Mouse (Mus musculus) embryonic facial prominence, embryonic 12.5 days (tissue): Measurements from ENCODE around the gene Cox7a1. TPM values are rescaled to one million over a fixed set of nuclear protein-coding genes. Genes with fewer than 3 reads are reported as not detected.
"Not testable (repeated sequence)": the region's sequence is repeated elsewhere in the genome, so short reads cannot be mapped to it uniquely, and the experiment has no call there.

ENCODE experiments used
- ATAC-seq: fragments of 200-750 bp; cut with Nextera tagmentation; 2 replicates; pipeline ENCODE4 v1.8.0; 2017; ENCODE audit not compliant: insufficient number of reproducible peaks, insufficient read depth, low FRiP score, low TSS enrichment
- H3K27ac ChIP-seq: fragments of 300-500 bp; sonication (generic); 2 replicates; pipeline ENCODE4 v1.5.1; 2016; ENCODE audit warnings: mild to moderate bottlenecking
- H3K27me3 ChIP-seq: fragments of 300-500 bp; sonication (generic); 2 replicates; pipeline ENCODE4 v1.6.1; 2016; ENCODE audit warnings: mild to moderate bottlenecking, moderate library complexity
- H3K36me3 ChIP-seq: fragments of 300-500 bp; sonication (generic); 2 replicates; pipeline ENCODE4 v1.6.1; 2016; ENCODE audit warnings: mild to moderate bottlenecking
- H3K4me1 ChIP-seq: fragments of 300-500 bp; sonication (generic); 2 replicates; pipeline ENCODE4 v1.6.1; 2016
- H3K4me2 ChIP-seq: fragments of 300-500 bp; sonication (generic); replicated peaks from 2 replicates; pipeline ENCODE4 v1.6.1; 2016; ENCODE audit warnings: mild to moderate bottlenecking, moderate library complexity
- H3K4me3 ChIP-seq: fragments of 300-500 bp; sonication (generic); 2 replicates; pipeline ENCODE4 v1.5.1; 2016; ENCODE audit warnings: mild to moderate bottlenecking
- H3K9ac ChIP-seq: fragments of 300-500 bp; sonication (generic); 2 replicates; pipeline ENCODE4 v1.6.1; 2016; ENCODE audit warnings: mild to moderate bottlenecking, moderate library complexity
- H3K9me3 ChIP-seq: fragments of 300-500 bp; sonication (generic); 2 replicates; pipeline ENCODE4 v1.6.1; 2016; ENCODE audit warnings: mild to moderate bottlenecking, moderate library complexity
- WGBS: fragments of 180-500 bp; shearing (Covaris S2); methylation state at CpG from one replicate; pipeline ENCODE4 v1.1.7; 2016; 5-methylcytosine and 5-hydroxymethylcytosine counted together
- polyA plus RNA-seq: library from polyadenylated mRNA; unstranded; fragments of >200 nt; fragmentation: Nextera tagmentation; extraction: Ambion mirVana; gene quantifications from 2 replicates; pipeline ENCODE4 v1.2.1, GENCODE M21; 2016

The Cox7a1 gene
- polyA plus RNA-seq, 1 experiment from 2014 or later, result 4.2 TPM

GRCm38 (mm10) chr7:30204380-30204779, 20.4 kb downstream of the Cox7a1 start:
- Histone ChIP-seq H3K4me2 (no peak overlapping the region), H3K27me3 (no peaks in the 10 kb centered on the region), H3K36me3 (no peaks in the 10 kb centered on the region), H3K9ac (no peak overlapping the region), H3K27ac (no peak overlapping the region), H3K4me3 (no peak overlapping the region), H3K9me3 (no peaks in the 10 kb centered on the region), H3K4me1 (no peaks in the 10 kb centered on the region)
- no peak for ATAC-seq
- WGBS, result 49% methylated on average over 8 of the region's 8 CpGs

GRCm38 (mm10) chr7:30205383-30205782, 21.4 kb downstream of the Cox7a1 start:
- no peaks in the 10 kb centered on the region for H3K9me3 ChIP-seq
- 1% methylated on average over 2 of the region's 2 CpGs for WGBS
- H3K4me1 ChIP-seq, result no peaks in the 10 kb centered on the region
- no peak for ATAC-seq
- no peak overlapping the region for H3K4me3 ChIP-seq
- no peak overlapping the region for H3K9ac ChIP-seq
- H3K27me3 ChIP-seq, result no peaks in the 10 kb centered on the region
- H3K36me3 ChIP-seq, result no peaks in the 10 kb centered on the region
- H3K4me2 ChIP-seq, result no peak overlapping the region
- H3K27ac ChIP-seq, result no peak overlapping the region

DNA sequence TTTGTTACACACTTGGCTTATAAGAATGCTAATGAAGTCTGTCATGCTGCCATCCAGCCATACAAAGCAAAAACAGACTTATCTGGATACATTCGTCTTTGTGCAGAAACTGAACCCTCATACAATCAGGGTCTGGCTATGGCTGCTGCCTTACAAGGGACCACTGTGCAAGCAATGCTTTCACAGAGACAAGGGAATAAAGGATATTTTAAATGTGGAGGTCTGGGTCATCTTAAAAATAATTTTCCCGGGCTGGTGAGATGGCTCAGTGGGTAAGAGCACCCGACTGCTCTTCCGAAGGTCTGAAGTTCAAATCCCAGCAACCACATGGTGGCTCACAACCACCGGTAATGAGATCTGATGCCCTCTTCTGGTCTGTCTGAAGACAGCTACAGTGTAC, 22.4 kb downstream of the Cox7a1 start:
- H3K27ac ChIP-seq, H3K4me1 ChIP-seq, ATAC-seq, H3K36me3 ChIP-seq, H3K27me3 ChIP-seq, H3K4me2 ChIP-seq, H3K9ac ChIP-seq, H3K4me3 ChIP-seq, H3K9me3 ChIP-seq: not testable (repeated sequence)
- WGBS, result 53% methylated on average over 5 of the region's 5 CpGs

GRCm38 (mm10) chr7:30211025-30211424, 27.1 kb downstream of the Cox7a1 start:
- H3K27ac ChIP-seq, result no peak overlapping the region
- H3K4me2 ChIP-seq, result no peak overlapping the region
- ATAC-seq, result no peak
- H3K4me3 ChIP-seq, result no peak overlapping the region
- 25% methylated on average over 4 of the region's 4 CpGs for WGBS
- H3K9ac ChIP-seq, result no peak overlapping the region
- H3K9me3 ChIP-seq, result no peaks in the 10 kb centered on the region
- H3K27me3 ChIP-seq, result no peaks in the 10 kb centered on the region
- no peaks in the 10 kb centered on the region for H3K36me3 ChIP-seq
- H3K4me1 ChIP-seq, result no peaks in the 10 kb centered on the region

- H3K4me1 ChIP-seq, result peaks cover under 1% of the 10 kb centered on the region; the same call in 1 of the 2 replicates
- no peaks in the 10 kb centered on the region for H3K36me3 ChIP-seq
- WGBS, result 92% methylated on average over 3 of the region's 3 CpGs
- H3K4me2 ChIP-seq, result no peak overlapping the region
- H3K9me3 ChIP-seq, result no peaks in the 10 kb centered on the region
- H3K27me3 ChIP-seq, result no peaks in the 10 kb centered on the region
- H3K27ac ChIP-seq, result no peak overlapping the region
- no peak for ATAC-seq
- H3K9ac ChIP-seq, result no peak overlapping the region
- H3K4me3 ChIP-seq, result no peak overlapping the region
Observed at GRCm38 (mm10) chr7:30213881-30214280, 29.9 kb downstream of the Cox7a1 start.

DNA sequence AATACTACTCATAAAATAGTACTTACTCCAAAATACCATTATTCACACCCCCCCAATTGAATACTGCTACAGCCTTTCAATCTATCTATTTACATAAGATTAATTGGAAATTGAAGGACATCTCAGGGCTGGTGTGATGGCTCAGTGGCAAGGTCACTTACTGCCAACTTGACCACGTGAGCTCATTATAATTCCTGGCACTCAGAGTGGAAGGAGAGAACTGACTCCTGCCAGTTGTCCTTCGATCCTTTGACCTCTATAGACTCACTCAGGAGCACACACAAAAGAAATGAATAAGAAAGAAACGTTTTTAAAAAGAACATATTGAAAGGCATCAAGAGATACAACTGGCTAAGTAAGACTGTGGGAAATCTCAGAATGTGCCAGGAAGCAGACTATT, 31.9 kb downstream of the Cox7a1 start:
- no peaks in the 10 kb centered on the region for H3K27me3 ChIP-seq
- ATAC-seq, result no peak
- H3K27ac ChIP-seq, result no peak overlapping the region
- peaks cover 12% of the 10 kb centered on the region; the same call in 1 of the 2 replicates for H3K4me1 ChIP-seq
- no peaks in the 10 kb centered on the region for H3K9me3 ChIP-seq
- no peak overlapping the region for H3K9ac ChIP-seq
- H3K36me3 ChIP-seq, result no peaks in the 10 kb centered on the region
- H3K4me3 ChIP-seq, result no peak overlapping the region
- 94% methylated on average over 3 of the region's 3 CpGs for WGBS
- H3K4me2 ChIP-seq, result no peak overlapping the region

- H3K4me3 ChIP-seq, result 0 out of 2 replicates have a peak overlapping the region, but pooled peaks have one; percentile 13
- no peaks in the 10 kb centered on the region for H3K27me3 ChIP-seq
- H3K9me3 ChIP-seq, result no peaks in the 10 kb centered on the region
- no peak overlapping the region for H3K27ac ChIP-seq
- H3K4me1 ChIP-seq, result peaks cover 12% of the 10 kb centered on the region; the same call in 1 of the 2 replicates
- 1% methylated on average over 16 of the region's 16 CpGs for WGBS
- no peak overlapping the region for H3K9ac ChIP-seq
- H3K36me3 ChIP-seq, result no peaks in the 10 kb centered on the region
- peak overlapping the region; percentile 42 for H3K4me2 ChIP-seq
- ATAC-seq, result peak; percentile 49; the same call in 1 of the 2 replicates
Observed at GRCm38 (mm10) chr7:30216723-30217151, 32.8 kb downstream of the Cox7a1 start.

- H3K9ac ChIP-seq, result no peak overlapping the region
- H3K36me3 ChIP-seq, result no peaks in the 10 kb centered on the region
- ATAC-seq, result no peak
- WGBS, result 68% methylated on average over 2 of the region's 2 CpGs
- H3K27ac ChIP-seq, result no peak overlapping the region
- H3K4me3 ChIP-seq, result no peak overlapping the region
- no peak overlapping the region for H3K4me2 ChIP-seq
- H3K27me3 ChIP-seq, result no peaks in the 10 kb centered on the region
- peaks cover 12% of the 10 kb centered on the region; the same call in 1 of the 2 replicates for H3K4me1 ChIP-seq
- no peaks in the 10 kb centered on the region for H3K9me3 ChIP-seq
Observed at GRCm38 (mm10) chr7:30217277-30217676, 33.3 kb downstream of the Cox7a1 start.

GRCm38 (mm10) chr7:30219293-30220007, 35.5 kb downstream of the Cox7a1 start:
- H3K27ac ChIP-seq, result peak overlapping the region; percentile 51; the same call in 1 of the 2 replicates
- H3K9ac ChIP-seq, result peak overlapping the region; percentile 53
- peak overlapping the region; percentile 90 for H3K4me2 ChIP-seq
- peak overlapping the region; percentile 45 for H3K4me3 ChIP-seq
- WGBS, result 3% methylated on average over 16 of the region's 16 CpGs
- peaks cover 12% of the 10 kb centered on the region; the same call in 1 of the 2 replicates for H3K4me1 ChIP-seq
- H3K27me3 ChIP-seq, result no peaks in the 10 kb centered on the region
- peak; percentile 67; the same call in 1 of the 2 replicates for ATAC-seq
- no peaks in the 10 kb centered on the region for H3K9me3 ChIP-seq
- peaks cover 10% of the 10 kb centered on the region for H3K36me3 ChIP-seq

DNA sequence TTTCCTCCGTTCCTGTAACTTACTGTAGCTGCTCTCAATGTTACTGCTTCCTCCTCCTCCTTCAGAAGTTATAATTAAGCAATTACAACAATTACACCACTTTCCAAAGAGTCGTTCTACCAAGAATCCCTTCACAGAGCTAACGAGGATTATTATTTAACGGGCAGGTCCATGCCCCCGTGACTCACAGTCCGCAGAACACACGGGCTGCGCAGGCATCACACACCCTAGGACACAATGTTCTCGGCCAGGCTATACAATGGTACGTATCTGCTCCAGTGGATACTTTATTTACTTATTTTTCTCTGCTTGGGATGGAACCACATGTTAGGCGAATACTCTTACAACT, 36.0 kb downstream of the Cox7a1 start:
- peaks cover 12% of the 10 kb centered on the region; the same call in 1 of the 2 replicates for H3K4me1 ChIP-seq
- H3K9ac ChIP-seq, result peak overlapping the region; percentile 53
- no peak for ATAC-seq
- no peaks in the 10 kb centered on the region for H3K9me3 ChIP-seq
- H3K4me3 ChIP-seq, result peak overlapping the region; percentile 45
- 0 out of 2 replicates have a peak overlapping the region, but pooled peaks have one; percentile 36 for H3K27ac ChIP-seq
- peak overlapping the region; percentile 90 for H3K4me2 ChIP-seq
- no peaks in the 10 kb centered on the region for H3K27me3 ChIP-seq
- H3K36me3 ChIP-seq, result peaks cover 11% of the 10 kb centered on the region
- WGBS, result 18% methylated on average over 11 of the region's 11 CpGs

DNA sequence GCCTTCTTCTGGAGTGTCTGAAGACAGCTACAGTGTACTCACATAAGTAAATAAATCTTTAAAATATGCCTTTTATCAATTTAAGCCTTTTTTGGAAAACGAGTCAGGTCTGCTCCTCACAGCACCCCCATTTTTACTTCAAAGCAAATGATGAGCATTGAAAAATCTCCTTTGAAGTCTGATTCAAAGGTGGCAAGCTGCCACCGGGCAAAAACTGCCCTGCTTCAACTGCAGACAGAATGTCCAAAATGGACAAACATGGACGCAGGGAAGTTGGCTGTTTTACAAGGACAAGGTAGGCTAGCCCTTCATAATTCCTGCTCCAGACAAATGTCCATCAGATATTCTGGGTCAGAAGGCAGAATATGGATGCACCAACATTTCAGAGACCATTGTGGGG, 37.5 kb downstream of the Cox7a1 start:
- no peak overlapping the region for H3K4me3 ChIP-seq
- no peak for ATAC-seq
- 83% methylated on average over 3 of the region's 3 CpGs for WGBS

DNA sequence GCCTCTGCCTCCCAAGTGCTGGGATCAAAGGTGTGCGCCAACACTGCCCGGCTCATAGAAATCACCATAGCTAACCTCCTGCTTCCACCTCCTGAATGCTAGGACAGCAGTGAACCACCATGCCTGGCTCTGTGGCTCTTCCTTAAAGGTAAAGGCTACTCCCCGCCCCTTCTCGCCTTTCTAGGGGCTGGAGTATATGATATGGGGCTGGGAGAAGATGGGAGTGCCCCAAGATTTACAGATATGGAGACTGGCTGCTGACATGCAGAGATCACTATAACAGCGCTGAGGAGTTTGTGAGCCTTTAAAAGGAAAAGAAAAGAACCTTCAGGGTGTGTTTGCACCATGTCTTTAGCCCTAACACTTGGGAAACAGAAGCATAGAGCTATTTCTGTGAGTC, 38.3 kb downstream of the Cox7a1 start:
- H3K9me3 ChIP-seq, result no peaks in the 10 kb centered on the region
- H3K4me2 ChIP-seq, result no peak overlapping the region
- H3K9ac ChIP-seq, result no peak overlapping the region
- no peaks in the 10 kb centered on the region for H3K27me3 ChIP-seq
- no peak for ATAC-seq
- no peak overlapping the region for H3K4me3 ChIP-seq
- peaks cover 30% of the 10 kb centered on the region for H3K36me3 ChIP-seq
- H3K27ac ChIP-seq, result no peak overlapping the region
- WGBS, result 87% methylated on average over 5 of the region's 5 CpGs
- H3K4me1 ChIP-seq, result peaks cover 12% of the 10 kb centered on the region; the same call in 1 of the 2 replicates

More for the DNA sequence above, 37.5 kb downstream of the Cox7a1 start:
- Histone ChIP-seq H3K4me1 (peaks cover 12% of the 10 kb centered on the region; the same call in 1 of the 2 replicates), H3K27me3 (no peaks in the 10 kb centered on the region), H3K4me2 (no peak overlapping the region), H3K9me3 (no peaks in the 10 kb centered on the region), H3K9ac (no peak overlapping the region), H3K27ac (no peak overlapping the region), H3K36me3 (peaks cover 22% of the 10 kb centered on the region)
